Mouse (Mus musculus) stomach, embryonic 15.5 days (tissue): ENCODE data around the gene Gm20873. TPM values are rescaled to one million over a fixed set of nuclear protein-coding genes. Genes with fewer than 3 reads are reported as not detected.
"Not testable (repeated sequence)": the region's sequence is repeated elsewhere in the genome, so short reads cannot be mapped to it uniquely, and the experiment has no call there.

Source experiments
- ATAC-seq: fragments of 200-750 bp; cut with Nextera tagmentation; 2 replicates; pipeline ENCODE4 v1.8.0; 2017; ENCODE audit warnings: low read depth, moderate number of reproducible peaks, moderate TSS enrichment; ENCODE audit not compliant: insufficient read depth, low FRiP score
- H3K27ac ChIP-seq: fragments of 300-500 bp; sonication (generic); 2 replicates; pipeline ENCODE4 v1.5.1; 2015; ENCODE audit warnings: mild to moderate bottlenecking, inconsistent platforms
- H3K27me3 ChIP-seq: fragments of 300-500 bp; sonication (generic); replicated peaks from 2 replicates; pipeline ENCODE4 v1.6.1; 2015; ENCODE audit warnings: inconsistent platforms
- H3K36me3 ChIP-seq: fragments of 300-500 bp; sonication (generic); 2 replicates; pipeline ENCODE4 v1.6.1; 2015; ENCODE audit warnings: inconsistent platforms
- H3K4me1 ChIP-seq: fragments of 300-500 bp; sonication (generic); 2 replicates; pipeline ENCODE4 v1.6.1; 2015; ENCODE audit warnings: inconsistent platforms
- H3K4me2 ChIP-seq: fragments of 300-500 bp; sonication (generic); 2 replicates; pipeline ENCODE4 v1.6.1; 2015; ENCODE audit warnings: mild to moderate bottlenecking, inconsistent platforms
- H3K4me3 ChIP-seq: fragments of 300-500 bp; sonication (generic); replicated peaks from 2 replicates; pipeline ENCODE4 v1.5.1; 2015; ENCODE audit warnings: inconsistent platforms
- H3K9ac ChIP-seq: fragments of 300-500 bp; sonication (generic); 2 replicates; pipeline ENCODE4 v1.6.1; 2015; ENCODE audit warnings: inconsistent platforms
- H3K9me3 ChIP-seq: fragments of 300-500 bp; sonication (generic); 2 replicates; pipeline ENCODE4 v1.6.1; 2016; ENCODE audit warnings: inconsistent platforms
- WGBS: fragments of 180-500 bp; shearing (Covaris S2); methylation state at CpG from one replicate; pipeline ENCODE4 v1.1.7; 2015; 5-methylcytosine and 5-hydroxymethylcytosine counted together
- polyA plus RNA-seq: library from polyadenylated mRNA; unstranded; fragments of >200 nt; fragmentation: Nextera tagmentation; extraction: Ambion mirVana; gene quantifications from 2 replicates; pipeline ENCODE4 v1.2.1, GENCODE M21; 2015

Gene Gm20873
- polyA plus RNA-seq: not detected in 2 replicates

GRCm38 (mm10) chrY:6266798-6267197, at the start of gene Gm20873:
Gene Gm20873 (plus strand): TSS chrY:6267098.
- not testable (repeated sequence) for H3K27ac ChIP-seq, H3K27me3 ChIP-seq, H3K4me2 ChIP-seq, H3K9me3 ChIP-seq, H3K9ac ChIP-seq, H3K4me3 ChIP-seq, H3K36me3 ChIP-seq, ATAC-seq, H3K4me1 ChIP-seq

GRCm38 (mm10) chrY:6237895-6238294, 29.0 kb upstream of the Gm20873 start, which contains the start of gene Gm21746:
Gene Gm21746 (minus strand): TSS chrY:6237995.
- 72% methylated on average over 2 of the region's 3 CpGs for WGBS
- not testable (repeated sequence) for H3K4me3 ChIP-seq, H3K4me1 ChIP-seq, H3K4me2 ChIP-seq, H3K27me3 ChIP-seq, H3K36me3 ChIP-seq, H3K9ac ChIP-seq, H3K9me3 ChIP-seq, H3K27ac ChIP-seq, ATAC-seq

Other genes with a start within 250 kb of the Gm20873 start
- gene Gm21746, start 29.1 kb upstream of the Gm20873 start, polyA plus RNA-seq: not detected in 2 replicates